Mouse (Mus musculus): ENCODE data around the gene Thap4. TPM values are rescaled to one million over a fixed set of nuclear protein-coding genes. Genes with fewer than 3 reads are reported as not detected.

Gene Thap4
- polyA plus RNA-seq, 1 experiment: 17.2 TPM

GRCm38 (mm10) chr1:93693943-93694342 lies 60.7 kb downstream of the Thap4 start:
- Histone ChIP-seq H3K27ac (ENCODE audit: insufficient read depth, low read length) (no peak overlapping the region), H3K4me1 (ENCODE audit: control insufficient read depth, insufficient read depth, insufficient read length) (no peaks in the 10 kb centered on the region), H3K36me3 (ENCODE audit: control insufficient read depth, insufficient read depth, low read length) (no peaks in the 10 kb centered on the region), H3K4me3 (ENCODE audit: extremely low read depth, insufficient read depth, insufficient read length) (no peak overlapping the region), H3K27me3 (ENCODE audit: control insufficient read depth, insufficient read depth, low read length) (no peaks in the 10 kb centered on the region)
- DNase-seq (ENCODE audit: low read depth in 1 of 2, low spot score in 2 of 2): no peak
- 96% methylated on average over 10 of the region's 10 CpGs for WGBS
- TF ChIP-seq POLR2A (IDR thresholded peaks at IDR 0.05; ENCODE audit: low read depth, low read length) (no peak), CTCF (IDR thresholded peaks at IDR 0.05; ENCODE audit: extremely low read depth, insufficient read depth, insufficient read length, insufficient replicate concordance) (no peak)

- no peaks in the 10 kb centered on the region for H3K27me3 ChIP-seq (ENCODE audit: control insufficient read depth, insufficient read depth, low read length)
- 85% methylated on average over 3 of the region's 3 CpGs for WGBS
- H3K36me3 ChIP-seq (ENCODE audit: control insufficient read depth, insufficient read depth, low read length): no peaks in the 10 kb centered on the region
- no peak overlapping the region for H3K27ac ChIP-seq (ENCODE audit: insufficient read depth, low read length)
- no peaks in the 10 kb centered on the region for H3K4me1 ChIP-seq (ENCODE audit: control insufficient read depth, insufficient read depth, insufficient read length)
- TF ChIP-seq POLR2A (IDR thresholded peaks at IDR 0.05; ENCODE audit: low read depth, low read length): no peak
- TF ChIP-seq CTCF (IDR thresholded peaks at IDR 0.05; ENCODE audit: extremely low read depth, insufficient read depth, insufficient read length, insufficient replicate concordance): no peak
- H3K4me3 ChIP-seq (ENCODE audit: extremely low read depth, insufficient read depth, insufficient read length): no peak overlapping the region
- DNase-seq (ENCODE audit: low read depth in 1 of 2, low spot score in 2 of 2): no peak
Measured at GRCm38 (mm10) chr1:93693502-93693901, 61.2 kb downstream of the Thap4 start.

GRCm38 (mm10) chr1:93692773-93693172 lies 61.9 kb downstream of the Thap4 start:
- Histone ChIP-seq H3K36me3 (ENCODE audit: control insufficient read depth, insufficient read depth, low read length) (no peaks in the 10 kb centered on the region), H3K27ac (ENCODE audit: insufficient read depth, low read length) (no peak overlapping the region), H3K27me3 (ENCODE audit: control insufficient read depth, insufficient read depth, low read length) (no peaks in the 10 kb centered on the region), H3K4me1 (ENCODE audit: control insufficient read depth, insufficient read depth, insufficient read length) (no peaks in the 10 kb centered on the region), H3K4me3 (ENCODE audit: extremely low read depth, insufficient read depth, insufficient read length) (no peak overlapping the region)
- DNase-seq (ENCODE audit: low read depth in 1 of 2, low spot score in 2 of 2): no peak
- WGBS: 92% methylated on average over 9 of the region's 9 CpGs
- no peak for TF ChIP-seq CTCF (IDR thresholded peaks at IDR 0.05; ENCODE audit: extremely low read depth, insufficient read depth, insufficient read length, insufficient replicate concordance)
- no peak for TF ChIP-seq POLR2A (IDR thresholded peaks at IDR 0.05; ENCODE audit: low read depth, low read length)

- Histone ChIP-seq H3K27ac (ENCODE audit: insufficient read depth, low read length) (no peak overlapping the region), H3K4me3 (ENCODE audit: extremely low read depth, insufficient read depth, insufficient read length) (no peak overlapping the region), H3K36me3 (ENCODE audit: control insufficient read depth, insufficient read depth, low read length) (no peaks in the 10 kb centered on the region), H3K27me3 (ENCODE audit: control insufficient read depth, insufficient read depth, low read length) (no peaks in the 10 kb centered on the region), H3K4me1 (ENCODE audit: control insufficient read depth, insufficient read depth, insufficient read length) (no peaks in the 10 kb centered on the region)
- WGBS: 54% methylated on average over 10 of the region's 10 CpGs
- no peak for DNase-seq (ENCODE audit: low read depth in 1 of 2, low spot score in 2 of 2)
- no peak for TF ChIP-seq CTCF (IDR thresholded peaks at IDR 0.05; ENCODE audit: extremely low read depth, insufficient read depth, insufficient read length, insufficient replicate concordance)
- no peak for TF ChIP-seq POLR2A (IDR thresholded peaks at IDR 0.05; ENCODE audit: low read depth, low read length)
Measured at GRCm38 (mm10) chr1:93691786-93692357, 62.8 kb downstream of the Thap4 start.

GRCm38 (mm10) chr1:93691106-93691505 lies 63.6 kb downstream of the Thap4 start:
- 97% methylated on average over 8 of the region's 8 CpGs for WGBS
- TF ChIP-seq POLR2A (IDR thresholded peaks at IDR 0.05; ENCODE audit: low read depth, low read length) (no peak), CTCF (IDR thresholded peaks at IDR 0.05; ENCODE audit: extremely low read depth, insufficient read depth, insufficient read length, insufficient replicate concordance) (no peak)
- Histone ChIP-seq H3K4me3 (ENCODE audit: extremely low read depth, insufficient read depth, insufficient read length) (no peak overlapping the region), H3K36me3 (ENCODE audit: control insufficient read depth, insufficient read depth, low read length) (no peaks in the 10 kb centered on the region), H3K27ac (ENCODE audit: insufficient read depth, low read length) (no peak overlapping the region), H3K27me3 (ENCODE audit: control insufficient read depth, insufficient read depth, low read length) (peaks cover 5% of the 10 kb centered on the region), H3K4me1 (ENCODE audit: control insufficient read depth, insufficient read depth, insufficient read length) (no peaks in the 10 kb centered on the region)
- DNase-seq (ENCODE audit: low read depth in 1 of 2, low spot score in 2 of 2): no peak

- peaks cover 10% of the 10 kb centered on the region for H3K27me3 ChIP-seq (ENCODE audit: control insufficient read depth, insufficient read depth, low read length)
- H3K4me1 ChIP-seq (ENCODE audit: control insufficient read depth, insufficient read depth, insufficient read length): peaks cover 3% of the 10 kb centered on the region
- no peak overlapping the region for H3K27ac ChIP-seq (ENCODE audit: insufficient read depth, low read length)
- no peaks in the 10 kb centered on the region for H3K36me3 ChIP-seq (ENCODE audit: control insufficient read depth, insufficient read depth, low read length)
- 92% methylated on average over 7 of the region's 7 CpGs for WGBS
- DNase-seq (ENCODE audit: low read depth in 1 of 2, low spot score in 2 of 2): no peak
- TF ChIP-seq POLR2A (IDR thresholded peaks at IDR 0.05; ENCODE audit: low read depth, low read length): no peak
- no peak for TF ChIP-seq CTCF (IDR thresholded peaks at IDR 0.05; ENCODE audit: extremely low read depth, insufficient read depth, insufficient read length, insufficient replicate concordance)
- no peak overlapping the region for H3K4me3 ChIP-seq (ENCODE audit: extremely low read depth, insufficient read depth, insufficient read length)
Measured at GRCm38 (mm10) chr1:93689901-93690496, 64.7 kb downstream of the Thap4 start.

GRCm38 (mm10) chr1:93688154-93688553 lies 66.5 kb downstream of the Thap4 start:
- peaks cover 10% of the 10 kb centered on the region for H3K27me3 ChIP-seq (ENCODE audit: control insufficient read depth, insufficient read depth, low read length)
- no peak overlapping the region for H3K4me3 ChIP-seq (ENCODE audit: extremely low read depth, insufficient read depth, insufficient read length)
- TF ChIP-seq POLR2A (IDR thresholded peaks at IDR 0.05; ENCODE audit: low read depth, low read length) (no peak), CTCF (IDR thresholded peaks at IDR 0.05; ENCODE audit: extremely low read depth, insufficient read depth, insufficient read length, insufficient replicate concordance) (no peak)
- 82% methylated on average over 8 of the region's 8 CpGs for WGBS
- no peaks in the 10 kb centered on the region for H3K36me3 ChIP-seq (ENCODE audit: control insufficient read depth, insufficient read depth, low read length)
- peaks cover 3% of the 10 kb centered on the region for H3K4me1 ChIP-seq (ENCODE audit: control insufficient read depth, insufficient read depth, insufficient read length)
- DNase-seq (ENCODE audit: low read depth in 1 of 2, low spot score in 2 of 2): no peak
- H3K27ac ChIP-seq (ENCODE audit: insufficient read depth, low read length): no peak overlapping the region

All from spleen, adult 2 months (tissue).